Mouse (Mus musculus): ENCODE data around the gene Syde2.
"Not testable (repeated sequence)": the region's sequence is repeated elsewhere in the genome, so short reads cannot be mapped to it uniquely, and the experiment has no call there.

GRCm38 (mm10) chr3:145996539-145996938 is 8.9 kb downstream of the Syde2 start:
- TF ChIP-seq UBTF (IDR thresholded peaks at IDR 0.05; ENCODE audit: borderline replicate concordance, insufficient read depth, low read depth, low read length); ETS1 (IDR thresholded peaks at IDR 0.05; ENCODE audit: low read depth, low read length); CTCF (IDR thresholded peaks at IDR 0.05 in 2 of 3, conservative IDR thresholded peaks at IDR 0.05 in 1 of 3; ENCODE audit: control insufficient read depth in 1 of 3, insufficient read depth in 1 of 3, low read depth in 2 of 3, low read length in 3 of 3, poor library complexity in 1 of 3, severe bottlenecking in 1 of 3); ZKSCAN1 (IDR thresholded peaks at IDR 0.05; ENCODE audit: low read depth, low read length); E2F4 (IDR thresholded peaks at IDR 0.05; ENCODE audit: borderline replicate concordance, low read depth, low read length); ZC3H11A (IDR thresholded peaks at IDR 0.05; ENCODE audit: low read depth, low read length); USF1 (IDR thresholded peaks at IDR 0.05; ENCODE audit: low read depth, low read length); MYB (IDR thresholded peaks at IDR 0.05; ENCODE audit: low read depth, low read length); CHD2 (IDR thresholded peaks at IDR 0.05; ENCODE audit: low read length); EP300 (IDR thresholded peaks at IDR 0.05; ENCODE audit: low read depth in 1 of 2, low read length in 2 of 2); POLR2A (IDR thresholded peaks at IDR 0.05; ENCODE audit: control insufficient read depth in 1 of 2, insufficient read depth in 1 of 2, low read depth in 1 of 2, low read length in 2 of 2, poor library complexity in 1 of 2): not testable (repeated sequence)
